Mouse (Mus musculus) heart, postnatal 0 days (tissue): Measurements from ENCODE around the gene Stt3b. TPM values are rescaled to one million over a fixed set of nuclear protein-coding genes. Genes with fewer than 3 reads are reported as not detected.

Source experiments
- ATAC-seq: fragments of 200-750 bp; cut with Nextera tagmentation; 2 replicates; pipeline ENCODE4 v1.8.0; 2017; ENCODE audit warnings: low read depth, moderate number of reproducible peaks, moderate library complexity; ENCODE audit not compliant: insufficient read depth
- DNase-seq: peaks from one replicate; pipeline ENCODE4 v3.0.0-alpha.2; 2016; ENCODE audit warnings: low spot score
- H3K27ac ChIP-seq: fragments of 300-500 bp; sonication (generic); 2 replicates; pipeline ENCODE4 v1.5.1; 2014; ENCODE audit warnings: low read depth, mild to moderate bottlenecking
- H3K27me3 ChIP-seq: fragments of 300-500 bp; sonication (generic); 2 replicates; pipeline ENCODE4 v1.6.1; 2014; ENCODE audit warnings: low read length, mixed read lengths; ENCODE audit not compliant: control insufficient read depth, insufficient read depth
- H3K36me3 ChIP-seq: fragments of 300-500 bp; sonication (generic); replicated peaks from 2 replicates; pipeline ENCODE4 v1.6.1; 2014; ENCODE audit warnings: low read length, mixed read lengths; ENCODE audit not compliant: control insufficient read depth, insufficient read depth
- H3K4me1 ChIP-seq: fragments of 300-500 bp; sonication (generic); 2 replicates; pipeline ENCODE4 v1.6.1; 2014; ENCODE audit warnings: antibody characterized with exemption; ENCODE audit not compliant: control insufficient read depth, insufficient read depth
- H3K4me2 ChIP-seq: fragments of 300-500 bp; sonication (generic); 2 replicates; pipeline ENCODE4 v1.6.1; 2014; ENCODE audit warnings: low read depth, mild to moderate bottlenecking, low read length, moderate library complexity
- H3K4me3 ChIP-seq: fragments of 300-500 bp; sonication (generic); 2 replicates; pipeline ENCODE4 v1.5.1; 2014; ENCODE audit warnings: low read depth, low read length
- H3K9ac ChIP-seq: fragments of 300-500 bp; sonication (generic); replicated peaks from 2 replicates; pipeline ENCODE4 v1.6.1; 2014; ENCODE audit warnings: low read depth, low read length, mixed read lengths
- H3K9me3 ChIP-seq: fragments of 300-500 bp; sonication (generic); replicated peaks from 2 replicates; pipeline ENCODE4 v1.6.1; 2016; ENCODE audit warnings: low read length; ENCODE audit not compliant: control insufficient read depth
- CTCF ChIP-seq: IDR thresholded peaks from 2 replicates; pipeline ENCODE4 v1.5.1; 2016; ENCODE audit warnings: antibody characterized with exemption, control low read depth, low read depth
- EP300 ChIP-seq: IDR thresholded peaks from 2 replicates; pipeline ENCODE4 v1.6.1; 2016; ENCODE audit warnings: antibody characterized with exemption, low read depth
- WGBS: fragments of 180-500 bp; shearing (Covaris S2); extraction: QIAGEN DNeasy Blood & Tissue Kit; methylation state at CpG from one replicate; pipeline ENCODE4 v1.1.7; 2014; 5-methylcytosine and 5-hydroxymethylcytosine counted together
- polyA plus RNA-seq: library from polyadenylated mRNA; unstranded; fragments of >200 nt; fragmentation: Nextera tagmentation; extraction: Ambion mirVana; gene quantifications from 2 replicates; pipeline ENCODE4 v1.2.1, GENCODE M21; 2015
- total RNA-seq: library from RNA; depleted of rRNA; stranded (reverse); fragments of >200 nt; gene quantifications from 2 replicates; pipeline ENCODE4 v1.2.3, GENCODE M21; 2014; ENCODE audit warnings: low replicate concordance

The Stt3b gene
- total and polyA plus RNA-seq, 2 experiments from 2014 or later = 33.9 to 67.1 TPM

GRCm38 (mm10) chr9:115239861-115240260 is 70.4 kb downstream of the Stt3b start:
- TF ChIP-seq EP300 (no peak), CTCF (no peak)
- no peaks in the 10 kb centered on the region for H3K9me3 ChIP-seq
- no peak overlapping the region for H3K27ac ChIP-seq
- 0 out of 2 replicates have a peak, but pooled peaks cover 9% of the 10 kb centered on the region for H3K4me1 ChIP-seq
- H3K4me3 ChIP-seq = no peak overlapping the region
- no peak overlapping the region for H3K4me2 ChIP-seq
- H3K9ac ChIP-seq = no peak overlapping the region
- 90% methylated on average over 5 of the region's 5 CpGs for WGBS
- ATAC-seq (no peak), DNase-seq (no peak)
- H3K27me3 ChIP-seq = no peaks in the 10 kb centered on the region
- H3K36me3 ChIP-seq = peaks cover 51% of the 10 kb centered on the region

- H3K36me3 ChIP-seq = peaks cover 32% of the 10 kb centered on the region
- no peaks in the 10 kb centered on the region for H3K27me3 ChIP-seq
- H3K4me1 ChIP-seq = 0 out of 2 replicates have a peak, but pooled peaks cover 9% of the 10 kb centered on the region
- no peak for DNase-seq
- H3K9me3 ChIP-seq = no peaks in the 10 kb centered on the region
- H3K27ac ChIP-seq = no peak overlapping the region
- no peak overlapping the region for H3K4me2 ChIP-seq
- no peak for ATAC-seq
- no peak overlapping the region for H3K9ac ChIP-seq
- H3K4me3 ChIP-seq = no peak overlapping the region
- TF ChIP-seq CTCF (no peak), EP300 (no peak)
Observed at GRCm38 (mm10) chr9:115237943-115238342, 72.3 kb downstream of the Stt3b start.

GRCm38 (mm10) chr9:115236352-115236841 is 73.8 kb downstream of the Stt3b start:
- no peaks in the 10 kb centered on the region for H3K27me3 ChIP-seq
- H3K9ac ChIP-seq = no peak overlapping the region
- H3K4me3 ChIP-seq = no peak overlapping the region
- WGBS = 78% methylated on average over 8 of the region's 8 CpGs
- ATAC-seq (no peak), DNase-seq (no peak)
- no peak overlapping the region for H3K4me2 ChIP-seq
- TF ChIP-seq CTCF = no peak
- no peak for TF ChIP-seq EP300
- 0 out of 2 replicates have a peak, but pooled peaks cover 9% of the 10 kb centered on the region for H3K4me1 ChIP-seq
- no peaks in the 10 kb centered on the region for H3K9me3 ChIP-seq
- H3K27ac ChIP-seq = no peak overlapping the region
- H3K36me3 ChIP-seq = peaks cover 17% of the 10 kb centered on the region

- Histone ChIP-seq H3K27me3 (no peaks in the 10 kb centered on the region), H3K9ac (no peak overlapping the region), H3K4me2 (no peak overlapping the region), H3K4me3 (no peak overlapping the region), H3K36me3 (0 out of 2 replicates have a peak, but pooled peaks cover under 1% of the 10 kb centered on the region), H3K27ac (no peak overlapping the region), H3K4me1 (0 out of 2 replicates have a peak, but pooled peaks cover 9% of the 10 kb centered on the region), H3K9me3 (no peaks in the 10 kb centered on the region)
- no peak for ATAC-seq
- no peak for TF ChIP-seq EP300
- DNase-seq = no peak
- 87% methylated on average over 2 of the region's 2 CpGs for WGBS
Observed at GRCm38 (mm10) chr9:115234561-115234960, 75.7 kb downstream of the Stt3b start.

- no peak overlapping the region for H3K4me3 ChIP-seq
- 0 out of 2 replicates have a peak, but pooled peaks cover 9% of the 10 kb centered on the region for H3K4me1 ChIP-seq
- 83% methylated on average over 5 of the region's 5 CpGs for WGBS
- no peaks in the 10 kb centered on the region for H3K9me3 ChIP-seq
- TF ChIP-seq EP300 (no peak), CTCF (no peak)
- no peaks in the 10 kb centered on the region for H3K36me3 ChIP-seq
- H3K27me3 ChIP-seq = no peaks in the 10 kb centered on the region
- ATAC-seq (no peak), DNase-seq (no peak)
- H3K9ac ChIP-seq = no peak overlapping the region
- no peak overlapping the region for H3K4me2 ChIP-seq
- no peak overlapping the region for H3K27ac ChIP-seq
Observed at GRCm38 (mm10) chr9:115233721-115234120, 76.5 kb downstream of the Stt3b start.

GRCm38 (mm10) chr9:115231476-115231875 is 78.7 kb downstream of the Stt3b start:
- H3K4me3 ChIP-seq = no peak overlapping the region
- H3K4me1 ChIP-seq = 0 out of 2 replicates have a peak, but pooled peaks cover 3% of the 10 kb centered on the region
- H3K9me3 ChIP-seq = no peaks in the 10 kb centered on the region
- 46% methylated on average over 3 of the region's 3 CpGs for WGBS
- H3K36me3 ChIP-seq = no peaks in the 10 kb centered on the region
- DNase-seq = no peak
- TF ChIP-seq EP300 (no peak), CTCF (no peak)
- no peak overlapping the region for H3K27ac ChIP-seq
- H3K4me2 ChIP-seq = no peak overlapping the region
- no peaks in the 10 kb centered on the region for H3K27me3 ChIP-seq
- ATAC-seq = no peak
- H3K9ac ChIP-seq = no peak overlapping the region
